Mouse (Mus musculus) ovary, postnatal 36 days (tissue): Measurements from ENCODE around the gene Zfp119a.
"Not testable (repeated sequence)": the region's sequence is repeated elsewhere in the genome, so short reads cannot be mapped to it uniquely, and the experiment has no call there.

Experiments used
- DNase-seq: peaks from one replicate; pipeline ENCODE4 v3.0.0; 2022; ENCODE audit warnings: low spot score, mixed read lengths

Gene Zfp119a

DNA sequence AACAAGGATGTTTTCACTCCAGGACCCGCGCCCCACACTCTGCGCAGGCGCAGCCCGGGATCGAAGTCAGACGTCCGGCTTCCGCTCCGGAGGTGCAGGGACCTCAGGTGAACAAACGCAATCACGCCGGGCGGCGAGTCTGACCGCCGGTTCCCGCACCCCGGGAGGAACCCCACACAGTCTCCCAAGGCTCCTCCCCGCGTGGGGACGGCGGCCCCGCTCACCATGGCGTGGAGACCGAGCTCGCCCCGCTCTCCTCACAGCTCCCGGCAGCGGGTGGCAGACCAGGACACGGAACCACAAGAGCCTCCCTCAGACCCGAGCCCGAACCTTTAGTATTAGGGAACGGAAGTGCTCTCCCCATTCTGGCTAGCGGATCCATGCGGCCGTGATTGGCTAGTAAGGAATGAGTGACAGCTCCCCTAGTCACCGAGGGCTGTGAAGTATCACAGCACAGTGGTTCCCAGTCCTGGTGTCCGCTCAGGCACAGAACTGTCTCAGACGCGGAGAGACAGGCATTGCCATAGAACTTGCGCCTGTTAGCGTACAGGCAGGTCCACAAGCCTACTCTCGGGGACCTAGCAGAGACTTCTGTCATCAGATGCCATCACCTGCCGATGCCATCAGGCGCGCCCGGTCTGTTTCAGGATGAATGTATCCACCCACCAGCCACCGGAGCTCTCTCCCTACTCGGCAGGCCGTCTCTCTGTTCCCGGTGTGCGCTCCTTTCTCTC, at the start of gene Zfp119a:
Gene Zfp119a, minus strand, starts transcription at position 295 of the 734 bp plus-strand sequence.
- DNase-seq: peak; percentile 73

- DNase-seq: no peak
These were observed 27.9 kb upstream of the Zfp119a start for GRCm38 (mm10) chr17:55906669-55907068.

GRCm38 (mm10) chr17:55904131-55904530, 25.4 kb upstream of the Zfp119a start:
- DNase-seq: no peak

- DNase-seq: no peak
These were observed 25.0 kb upstream of the Zfp119a start for GRCm38 (mm10) chr17:55903687-55904086.

GRCm38 (mm10) chr17:55903087-55903486, 24.4 kb upstream of the Zfp119a start:
- DNase-seq: no peak

- DNase-seq: not testable (repeated sequence)
These were observed 13.8 kb upstream of the Zfp119a start for GRCm38 (mm10) chr17:55892406-55892955.

DNA sequence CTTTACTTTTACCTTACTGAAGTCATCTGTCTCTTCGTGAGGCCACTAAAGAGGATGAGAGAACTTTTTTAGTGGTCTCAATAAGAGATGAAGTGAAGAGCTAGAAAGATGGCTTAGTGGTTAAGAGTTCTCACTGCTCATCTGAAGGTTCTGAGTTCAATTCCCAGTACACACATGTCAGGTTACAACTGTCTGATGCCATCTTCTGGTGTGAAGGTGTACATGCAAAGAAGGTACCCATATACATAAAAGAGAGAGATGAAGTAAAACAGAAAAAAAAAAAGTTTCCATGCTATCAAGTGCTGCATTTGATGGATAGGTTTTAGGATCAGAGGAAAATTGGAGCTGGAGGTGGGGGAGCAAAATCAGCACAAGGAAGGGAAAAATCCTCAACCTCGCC, 6.2 kb upstream of the Zfp119a start:
- no peak for DNase-seq

GRCm38 (mm10) chr17:55883631-55884030, 4.9 kb upstream of the Zfp119a start:
- DNase-seq: no peak

- peak; percentile 10 for DNase-seq
These were observed 471 bp downstream of the Zfp119a start for GRCm38 (mm10) chr17:55878282-55878635.

GRCm38 (mm10) chr17:55877184-55877583, 1.5 kb downstream of the Zfp119a start:
- no peak for DNase-seq

- no peak for DNase-seq
These were observed 35.7 kb downstream of the Zfp119a start for GRCm38 (mm10) chr17:55843067-55843466.

GRCm38 (mm10) chr17:55821566-55821965, 57.2 kb downstream of the Zfp119a start:
- DNase-seq: no peak

DNA sequence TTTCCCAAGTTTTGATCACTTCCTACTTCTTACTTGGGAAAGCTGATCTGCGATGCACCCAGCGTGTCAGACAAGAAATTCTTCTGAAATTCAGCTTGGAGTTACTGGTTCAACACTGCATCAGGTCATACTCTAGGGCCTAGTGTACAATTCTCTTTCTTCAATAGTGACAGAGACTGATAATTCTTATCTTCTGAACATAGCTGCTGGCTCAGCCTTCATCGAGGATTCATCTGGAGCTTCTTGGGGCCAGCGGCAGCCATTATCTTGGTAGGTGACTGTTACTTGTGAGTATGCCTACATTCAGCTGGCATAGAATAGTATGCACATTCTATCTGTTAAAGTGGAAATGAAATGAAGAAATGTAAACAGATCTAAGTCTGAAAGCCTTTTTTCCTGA, 61.9 kb downstream of the Zfp119a start:
- DNase-seq: no peak
